Mouse (Mus musculus): ENCODE data around the gene Tex21.

DNA sequence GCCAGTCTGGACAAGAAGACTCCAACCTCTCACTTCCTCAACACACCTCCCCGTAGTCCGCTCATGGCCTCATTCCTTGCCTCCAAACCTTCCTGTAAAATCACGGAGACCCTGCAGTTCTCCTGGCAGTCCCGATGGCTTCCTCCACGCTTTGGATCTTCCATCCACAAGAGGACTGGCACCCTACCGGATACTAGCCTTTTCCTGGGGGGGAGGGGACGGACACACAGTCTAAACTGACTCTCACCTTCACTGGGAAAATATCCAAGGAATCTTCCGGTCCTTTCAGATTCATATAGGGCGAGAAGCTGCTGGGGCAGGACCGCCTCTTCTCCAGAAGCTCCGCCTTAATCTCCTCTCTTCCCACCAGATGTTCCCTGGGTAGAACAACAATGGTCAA, 29.8 kb downstream of the Tex21 start:
- TF ChIP-seq CTCF (IDR thresholded peaks at IDR 0.05; ENCODE audit: low read depth, low read length) (no peak), POLR2A (IDR thresholded peaks at IDR 0.05; ENCODE audit: extremely low read depth, insufficient read depth, low read length) (no peak)

Measured in liver, adult 2 months (tissue).